Comparison of ENCODE assay signal across 7 mouse cellular contexts in genomic region chr5:21055820-21056531, GRCm38 (mm10). TPM values are rescaled to one million over a fixed set of nuclear protein-coding genes. Genes with fewer than 3 reads are reported as not detected.
DNase-seq lines count a peak whose midpoint lies in the region; ATAC-seq and TF ChIP-seq lines count a peak whose summit lies in the region.

Gene Ptpn12, minus strand, starts transcription at chr5:21055911.

- TF ChIP-seq CTCF in kidney, adult 2 months (conservative IDR thresholded peaks at IDR 0.05; ENCODE audit: insufficient read depth, insufficient read length, low read depth, low read length) = no peak
- TF ChIP-seq CTCF in spleen, adult 2 months (IDR thresholded peaks at IDR 0.05; ENCODE audit: extremely low read depth, insufficient read depth, insufficient read length, insufficient replicate concordance) = 0 out of 2 replicates have a peak, but pooled peaks have one; percentile 7

- no peaks in the 10 kb centered on the region for H3K27me3 ChIP-seq in embryonic facial prominence, embryonic 12.5 days
- no peaks in the 10 kb centered on the region for H3K27me3 ChIP-seq in kidney, adult 2 months (replicated peaks; ENCODE audit: control insufficient read depth, insufficient read depth, low read length)
- H3K27me3 ChIP-seq in limb, embryonic 12.5 days = no peaks in the 10 kb centered on the region
- no peaks in the 10 kb centered on the region for H3K27me3 ChIP-seq in midbrain, embryonic 15.5 days (replicated peaks)
- H3K27me3 ChIP-seq in spleen, adult 2 months (ENCODE audit: control insufficient read depth, insufficient read depth, low read length) = no peaks in the 10 kb centered on the region

- H3K4me3 ChIP-seq in embryonic facial prominence, embryonic 12.5 days = peak within 1 kb of the TSS; percentile 96
- peak within 1 kb of the TSS; percentile 92 for H3K4me3 ChIP-seq in kidney, adult 2 months (ENCODE audit: insufficient read depth, low read depth, low read length)
- peak within 1 kb of the TSS; percentile 97 for H3K4me3 ChIP-seq in limb, embryonic 12.5 days (replicated peaks)
- peak within 1 kb of the TSS; percentile 100 for H3K4me3 ChIP-seq in midbrain, embryonic 15.5 days
- peak within 1 kb of the TSS; percentile 99 for H3K4me3 ChIP-seq in spleen, adult 2 months (ENCODE audit: extremely low read depth, insufficient read depth, insufficient read length)

- H3K27ac ChIP-seq in embryonic facial prominence, embryonic 12.5 days = peak within 1 kb of the TSS; percentile 99
- peak within 1 kb of the TSS; percentile 94 for H3K27ac ChIP-seq in kidney, adult 2 months (ENCODE audit: insufficient read depth, low read depth, low read length)
- peak within 1 kb of the TSS; percentile 99 for H3K27ac ChIP-seq in limb, embryonic 12.5 days
- peak within 1 kb of the TSS; percentile 100 for H3K27ac ChIP-seq in midbrain, embryonic 15.5 days
- peak within 1 kb of the TSS; percentile 96 for H3K27ac ChIP-seq in spleen, adult 2 months (ENCODE audit: insufficient read depth, low read length)

- DNase-seq in adrenal gland, postnatal 25 days = peak; percentile 98
- peak; percentile 96 to 99 for DNase-seq in heart, adult 18-20 months
- DNase-seq in kidney, adult 2 months = peak; percentile 98
- DNase-seq in spleen, adult 2 months (ENCODE audit: low read depth in 1 of 2, low spot score in 2 of 2) = peak; percentile 80 to 94

- H3K36me3 ChIP-seq in embryonic facial prominence, embryonic 12.5 days = no peaks in the 10 kb centered on the region
- H3K36me3 ChIP-seq in kidney, adult 2 months (ENCODE audit: control insufficient read depth, insufficient read depth, low read length) = no peaks in the 10 kb centered on the region
- no peaks in the 10 kb centered on the region for H3K36me3 ChIP-seq in limb, embryonic 12.5 days
- no peaks in the 10 kb centered on the region for H3K36me3 ChIP-seq in midbrain, embryonic 15.5 days (replicated peaks)
- no peaks in the 10 kb centered on the region for H3K36me3 ChIP-seq in spleen, adult 2 months (ENCODE audit: control insufficient read depth, insufficient read depth, low read length)

- peaks cover 8% of the 10 kb centered on the region; the same call in 1 of the 2 replicates for H3K4me1 ChIP-seq in embryonic facial prominence, embryonic 12.5 days
- H3K4me1 ChIP-seq in kidney, adult 2 months (ENCODE audit: control insufficient read depth, insufficient read depth, low read length) = no peaks in the 10 kb centered on the region; the same call in 1 of the 2 replicates
- peaks cover 7% of the 10 kb centered on the region for H3K4me1 ChIP-seq in limb, embryonic 12.5 days (replicated peaks)
- peaks cover 23% of the 10 kb centered on the region for H3K4me1 ChIP-seq in midbrain, embryonic 15.5 days
- peaks cover 8% of the 10 kb centered on the region for H3K4me1 ChIP-seq in spleen, adult 2 months (ENCODE audit: control insufficient read depth, insufficient read depth, insufficient read length)

- ATAC-seq in embryonic facial prominence, embryonic 12.5 days (ENCODE audit: insufficient number of reproducible peaks, insufficient read depth, low FRiP score, low TSS enrichment) = peak; percentile 96
- peak; percentile 97 for ATAC-seq in limb, embryonic 12.5 days (ENCODE audit: insufficient number of reproducible peaks, insufficient read depth, low FRiP score, low TSS enrichment, low read depth)
- ATAC-seq in midbrain, embryonic 15.5 days (replicated peaks) = peak; percentile 95

- no peaks in the 10 kb centered on the region for H3K9me3 ChIP-seq in embryonic facial prominence, embryonic 12.5 days
- no peaks in the 10 kb centered on the region for H3K9me3 ChIP-seq in limb, embryonic 12.5 days
- no peaks in the 10 kb centered on the region for H3K9me3 ChIP-seq in midbrain, embryonic 15.5 days

- peak within 1 kb of the TSS; percentile 94 for H3K9ac ChIP-seq in embryonic facial prominence, embryonic 12.5 days
- peak within 1 kb of the TSS; percentile 95 for H3K9ac ChIP-seq in limb, embryonic 12.5 days (replicated peaks)
- peak within 1 kb of the TSS; percentile 100 for H3K9ac ChIP-seq in midbrain, embryonic 15.5 days

- under 1% methylated on average over 56 of the region's 73 CpGs for WGBS in embryonic facial prominence, embryonic 12.5 days
- WGBS in kidney, adult 2 months = under 1% methylated on average over 66 of the region's 73 CpGs
- under 1% methylated on average over 49 of the region's 73 CpGs for WGBS in limb, embryonic 12.5 days
- WGBS in midbrain, embryonic 15.5 days = 1% methylated on average over 64 of the region's 73 CpGs
- under 1% methylated on average over 67 of the region's 73 CpGs for WGBS in spleen, adult 2 months

- TF ChIP-seq POLR2A in kidney, adult 2 months (IDR thresholded peaks at IDR 0.05; ENCODE audit: low read depth, low read length) = peak; percentile 84
- peak; percentile 89 for TF ChIP-seq POLR2A in spleen, adult 2 months (IDR thresholded peaks at IDR 0.05; ENCODE audit: low read depth, low read length)

- H3K4me2 ChIP-seq in embryonic facial prominence, embryonic 12.5 days (replicated peaks) = peak within 1 kb of the TSS; percentile 57
- H3K4me2 ChIP-seq in limb, embryonic 12.5 days = peak within 1 kb of the TSS; percentile 65
- H3K4me2 ChIP-seq in midbrain, embryonic 15.5 days = peak within 1 kb of the TSS; percentile 70

RNA-seq across cellular contexts. Expression of gene Ptpn12, which starts in this region (rescaled TPM):
- total RNA-seq in adrenal gland, postnatal 25 days (2021) = 56.2 and 65.0 TPM in 2 replicates
- 24.5 and 26.1 TPM in 2 replicates for polyA plus RNA-seq in embryonic facial prominence, embryonic 12.5 days (2016; fragmentation: Nextera tagmentation; extraction: Ambion mirVana)
- 10 to 100 TPM; 28.1 to 28.9 TPM for total RNA-seq in heart, adult 18-20 months (2021)
- 32.3 and 35.9 TPM in 2 replicates for polyA plus RNA-seq in kidney, adult 2 months (2012; rRNA removed)
- 25.5 and 26.7 TPM in 2 replicates for polyA plus RNA-seq in limb, embryonic 12.5 days (2016; fragmentation: Nextera tagmentation; extraction: Ambion mirVana)
- 22.8 and 25.7 TPM in 2 replicates for polyA plus RNA-seq in midbrain, embryonic 15.5 days (2015; fragmentation: Nextera tagmentation; extraction: Ambion mirVana)
- 23.2 and 28.7 TPM in 2 replicates for polyA plus RNA-seq in spleen, adult 2 months (2012; rRNA removed)

Comparison
In these comparisons a context has a peak if more than half of its experiments do, and no peak if none do; other contexts are left out.
1. Peak in every context shown above with its lines: DNase-seq, ATAC-seq, H3K4me3 ChIP-seq and H3K27ac ChIP-seq.